29 mouse cellular contexts compared by ENCODE assay signal in the genomic region with DNA sequence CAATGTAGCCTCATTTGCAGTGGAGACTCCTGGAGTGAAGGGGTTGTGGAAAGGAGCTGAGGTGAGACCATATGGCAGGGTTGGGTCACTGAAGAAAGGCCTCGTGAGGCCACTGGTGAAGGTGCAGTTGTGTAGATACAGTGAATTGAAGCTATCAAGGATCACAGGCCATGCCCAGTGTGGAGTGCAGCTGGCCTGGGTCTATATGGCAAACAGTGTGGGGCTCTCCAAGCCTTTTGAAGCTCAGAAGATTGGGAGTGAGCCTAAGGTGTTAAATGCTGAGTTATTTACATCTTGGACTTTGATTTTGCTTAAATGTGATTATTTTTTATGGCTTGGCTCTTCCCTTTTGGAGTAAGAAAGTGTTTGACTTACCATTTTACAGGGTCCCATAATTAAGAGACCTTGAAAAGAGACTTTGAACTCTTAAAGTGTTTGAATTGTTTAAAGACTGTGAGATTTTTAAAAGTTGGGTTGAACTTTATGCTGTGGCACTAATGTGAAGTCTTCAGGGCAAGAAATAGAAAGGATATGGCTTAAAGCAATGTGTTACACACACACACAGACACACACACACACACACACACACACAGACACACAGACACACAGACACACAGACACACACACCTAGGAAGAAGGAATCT.
"Had no signal": no experiment of that assay in that cellular context is flagged by ENCODE, and none has a peak within 500 bp of the region (broad histone marks: within the 10 kb centered on the region; RNA-seq: fewer than 3 reads in every experiment).

No protein-coding gene starts in this region.

- H3K27ac ChIP-seq: embryonic facial prominence, embryonic 10.5 days; embryonic facial prominence, embryonic 12.5 days; embryonic facial prominence, embryonic 13.5 days; embryonic facial prominence, embryonic 15.5 days; forebrain, embryonic 10.5 days; forebrain, embryonic 12.5 days; forebrain, embryonic 13.5 days; forebrain, embryonic 15.5 days; gastrocnemius, adult 2 months; heart, adult 2 months had no signal

- H3K9me3 ChIP-seq: embryonic facial prominence, embryonic 10.5 days; embryonic facial prominence, embryonic 12.5 days; embryonic facial prominence, embryonic 13.5 days; embryonic facial prominence, embryonic 15.5 days; forebrain, embryonic 10.5 days; forebrain, embryonic 12.5 days; forebrain, embryonic 13.5 days; forebrain, embryonic 15.5 days had no signal

- H3K27me3 ChIP-seq: embryonic facial prominence, embryonic 12.5 days; embryonic facial prominence, embryonic 13.5 days; embryonic facial prominence, embryonic 15.5 days; forebrain, embryonic 15.5 days had no signal

- DNase-seq: cerebellum, adult 2 months; cerebellum, adult 8-10 months; cerebellum, adult 9-10 months; cerebellum, adult 9-11 months; cerebellum, postnatal 10 days; cerebellum, postnatal 14 days; cerebellum, postnatal 25 days; cerebellum, postnatal 36 days; embryo, embryonic 11 days; forebrain, postnatal 0 days; gastrocnemius, adult 2 months; gastrocnemius, postnatal 10 days; gastrocnemius, postnatal 14 days; gastrocnemius, postnatal 25 days; gastrocnemius, postnatal 36 days; heart, adult 11 months; heart, adult 18-20 months; heart, adult 2 months had no signal

- H3K4me3 ChIP-seq: embryonic facial prominence, embryonic 10.5 days; embryonic facial prominence, embryonic 12.5 days; embryonic facial prominence, embryonic 13.5 days; embryonic facial prominence, embryonic 15.5 days; erythroblast, embryonic 14.5 days; forebrain, embryonic 10.5 days; forebrain, embryonic 12.5 days; forebrain, embryonic 13.5 days; forebrain, embryonic 15.5 days; gastrocnemius, adult 2 months; heart, adult 2 months had no signal

- H3K9ac ChIP-seq: embryonic facial prominence, embryonic 12.5 days; embryonic facial prominence, embryonic 13.5 days; embryonic facial prominence, embryonic 15.5 days; forebrain, embryonic 12.5 days; forebrain, embryonic 13.5 days; forebrain, embryonic 15.5 days; forebrain, postnatal 0 days had no signal

- H3K4me1 ChIP-seq: embryonic facial prominence, embryonic 10.5 days; embryonic facial prominence, embryonic 12.5 days; embryonic facial prominence, embryonic 13.5 days; embryonic facial prominence, embryonic 15.5 days; forebrain, embryonic 15.5 days had no signal

- H3K4me2 ChIP-seq: embryonic facial prominence, embryonic 12.5 days; embryonic facial prominence, embryonic 13.5 days; embryonic facial prominence, embryonic 15.5 days; forebrain, embryonic 12.5 days; forebrain, embryonic 13.5 days; forebrain, embryonic 15.5 days had no signal

- H3K36me3 ChIP-seq: embryonic facial prominence, embryonic 10.5 days; embryonic facial prominence, embryonic 12.5 days; embryonic facial prominence, embryonic 13.5 days; embryonic facial prominence, embryonic 15.5 days; forebrain, embryonic 10.5 days; forebrain, embryonic 12.5 days; forebrain, embryonic 15.5 days had no signal

- ATAC-seq: forebrain, embryonic 13.5 days; forebrain, embryonic 14.5 days; forebrain, embryonic 15.5 days; forebrain, embryonic 16.5 days; forebrain, postnatal 0 days had no signal
